Mouse (Mus musculus) megakaryocyte-erythroid progenitor cell, adult 5 weeks (primary cell): ENCODE results near the gene Btbd8. TPM values are rescaled to one million over a fixed set of nuclear protein-coding genes. Genes with fewer than 3 reads are reported as not detected.

Source experiments
- polyA plus RNA-seq: library from polyadenylated mRNA; stranded (reverse); fragments of >175 nt; gene quantifications from 2 replicates; pipeline ENCODE4 v1.2.3, GENCODE M21; 2012

Gene Btbd8
- 1.3 TPM in 2 replicates for polyA plus RNA-seq

DNA sequence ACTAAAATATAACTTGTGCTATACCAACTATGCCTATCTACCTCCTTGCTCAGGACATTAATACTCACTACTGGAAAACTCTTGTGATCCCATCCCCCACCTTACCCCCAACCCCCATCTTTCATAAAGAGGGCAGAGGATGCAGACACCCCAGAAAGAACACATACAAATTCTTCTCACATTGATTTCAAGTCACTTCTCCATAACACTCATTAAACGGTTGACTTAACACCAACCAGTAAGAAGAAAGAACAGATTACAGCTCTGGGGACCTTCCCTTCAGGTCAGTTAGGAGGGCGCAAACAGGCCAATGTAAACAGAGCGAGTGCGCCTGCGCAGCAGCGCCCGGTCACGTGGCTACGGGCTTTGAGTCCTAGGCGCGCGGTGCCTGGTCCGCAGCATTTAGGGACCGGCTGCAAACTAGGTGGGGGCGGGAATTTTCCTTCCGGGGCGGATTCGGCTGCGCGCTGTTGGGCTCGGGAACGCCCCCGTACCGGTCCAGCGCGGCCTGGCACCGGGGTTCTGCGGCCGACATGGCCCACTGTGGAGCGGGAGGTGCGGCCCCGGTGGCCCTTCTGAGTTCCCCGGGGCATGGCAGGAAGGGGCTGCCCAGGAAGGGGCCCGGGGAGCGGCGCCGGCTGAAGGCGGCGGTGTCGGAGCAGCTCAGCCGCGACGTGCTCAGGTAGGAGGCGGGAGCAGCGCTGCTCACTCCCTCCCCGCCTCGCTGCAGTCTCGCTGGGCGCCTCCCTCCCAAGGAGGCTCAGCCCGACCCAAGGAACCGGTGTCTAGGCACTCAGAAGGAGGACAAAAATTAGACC lies at the start of gene Btbd8:
Btbd8 (plus strand) TSS at position 534 of the 818 bp plus-strand sequence.

DNA sequence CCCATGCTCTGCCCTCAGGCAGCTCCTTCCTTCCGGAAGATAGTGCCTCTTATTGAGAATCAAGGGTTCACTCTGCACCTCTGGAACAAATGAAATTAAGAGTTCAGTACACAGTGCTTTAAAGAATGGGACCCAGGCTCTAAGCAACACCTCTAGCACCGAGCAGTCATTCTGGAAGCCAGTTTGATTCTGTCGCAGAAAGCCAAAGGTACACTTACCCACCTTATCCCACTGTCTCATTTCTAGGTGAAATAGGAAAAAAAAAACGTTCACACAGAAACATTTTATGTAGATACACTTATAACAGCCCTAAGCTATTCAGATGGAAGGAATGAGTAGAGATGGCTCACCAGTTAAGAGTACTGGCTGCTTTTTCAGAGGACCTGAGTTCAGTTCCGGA lies 35.4 kb upstream of the Btbd8 start, which contains the start of gene Ephx4:
Ephx4 (plus strand) TSS at position 301 of the 400 bp plus-strand sequence.

DNA sequence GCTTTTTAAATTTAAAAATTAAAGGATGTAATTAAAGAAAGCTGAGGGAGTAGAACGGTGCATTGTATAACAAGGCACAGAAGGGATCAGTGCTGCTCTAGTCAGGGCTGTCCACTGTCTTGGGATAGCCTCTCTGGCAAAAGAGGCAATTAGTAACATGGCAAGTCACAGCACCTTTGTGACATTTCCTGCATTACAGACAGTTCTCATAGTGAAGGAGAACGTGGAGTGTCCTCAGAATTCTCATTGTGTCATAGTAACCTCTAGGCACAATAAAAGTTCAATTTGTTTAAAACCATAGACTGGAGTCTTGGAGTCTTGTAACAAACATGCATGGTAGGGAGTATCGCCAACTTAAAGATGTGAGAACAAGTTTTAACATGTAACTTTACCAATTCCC lies 6.5 kb upstream of the Btbd8 start, which contains the start of gene Lpcat2b:
Lpcat2b (plus strand) TSS at position 301 of the 400 bp plus-strand sequence.

DNA sequence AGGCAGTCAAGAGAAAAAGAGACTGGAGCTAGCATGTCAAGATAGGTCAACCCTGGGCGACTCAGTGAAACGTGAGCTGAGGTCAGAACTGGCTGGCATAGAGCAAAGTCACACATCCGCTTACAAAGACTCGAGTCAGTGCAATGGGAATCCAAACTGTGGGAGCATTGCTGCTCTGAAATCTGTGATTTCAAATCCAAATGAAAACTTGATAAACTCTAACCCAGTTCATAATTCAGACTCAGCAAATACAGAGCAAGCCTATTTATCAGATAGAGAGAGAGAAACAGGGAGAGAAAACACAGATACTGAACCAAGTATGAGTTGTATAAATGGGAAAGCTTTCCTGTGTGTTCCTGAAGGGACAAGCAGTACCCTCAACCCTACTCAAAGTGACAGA lies 69.5 kb downstream of the Btbd8 start, which contains the start of gene Gm42669:
Gm42669 (plus strand) TSS at position 301 of the 400 bp plus-strand sequence.

DNA sequence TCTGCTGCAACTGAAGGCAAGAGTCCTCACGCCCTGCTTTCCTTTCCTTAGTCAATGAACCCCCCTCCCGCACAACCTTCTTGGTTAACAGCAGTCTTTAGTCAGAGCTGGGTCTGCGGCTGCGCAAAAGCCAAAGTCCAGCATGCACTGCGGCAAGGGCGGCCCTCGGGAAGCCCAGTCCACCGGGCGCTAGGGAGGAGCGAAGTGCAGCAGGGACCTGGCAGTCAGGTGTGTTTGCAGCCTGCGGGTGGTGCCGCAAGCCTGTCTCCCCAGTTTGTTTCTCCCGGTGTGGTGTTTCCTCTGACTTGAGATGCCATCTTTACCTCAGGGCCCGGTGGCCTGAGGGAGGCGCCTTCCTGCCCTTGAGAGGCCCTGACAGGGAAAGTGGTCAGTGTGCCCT lies 96.8 kb downstream of the Btbd8 start, which contains the start of gene 1700028K03Rik:
1700028K03Rik (plus strand) TSS at position 129 of the 400 bp plus-strand sequence.

Other genes with a start within 250 kb of the Btbd8 start
- gene Tgfbr3, start 148.4 kb upstream of the Btbd8 start, polyA plus RNA-seq, result 3.6 and 8.4 TPM in 2 replicates
- 0.04 and 0.10 TPM in 2 replicates for gene Brdt, start 106.8 kb upstream of the Btbd8 start, polyA plus RNA-seq
- 0.05 TPM in 1 of 2 replicates, not detected in the other for gene Ephx4, start 35.3 kb upstream of the Btbd8 start, polyA plus RNA-seq
- 0.04 TPM in 1 of 2 replicates, not detected in the other for gene Lpcat2b, start 6.4 kb upstream of the Btbd8 start, polyA plus RNA-seq
- gene Gm42669, start 69.6 kb downstream of the Btbd8 start, polyA plus RNA-seq, result 0.09 TPM in 1 of 2 replicates, not detected in the other
- not detected in 2 replicates for gene 1700028K03Rik, start 96.7 kb downstream of the Btbd8 start, polyA plus RNA-seq
- gene Rpap2, start 159.4 kb downstream of the Btbd8 start, polyA plus RNA-seq, result 5.1 and 5.6 TPM in 2 replicates
- gene Glmn, start 159.9 kb downstream of the Btbd8 start, polyA plus RNA-seq, result 0.64 and 0.88 TPM in 2 replicates